20 mouse cellular contexts compared by ENCODE assay signal in genomic region chr4:132072156-132072555, GRCm38 (mm10). TPM values are rescaled to one million over a fixed set of nuclear protein-coding genes. Genes with fewer than 3 reads are reported as not detected.
DNase-seq lines count a peak whose midpoint lies in the region; ATAC-seq and TF ChIP-seq lines count a peak whose summit lies in the region.
"Had no signal": no experiment of that assay in that cellular context is flagged by ENCODE, and none has a peak within 500 bp of the region (broad histone marks: within the 10 kb centered on the region; RNA-seq: fewer than 3 reads in every experiment).

No protein-coding gene starts in this region.

- WGBS in heart, embryonic 13.5 days, result 75% methylated on average over 3 of the region's 3 CpGs
- WGBS in liver, adult 2 months, result 37% methylated on average over 3 of the region's 3 CpGs
- WGBS in liver, embryonic 15.5 days (ENCODE audit: insufficient replicate concordance), result 76% methylated on average over 3 of the region's 3 CpGs

- ATAC-seq in heart, embryonic 13.5 days (ENCODE audit: extremely low read depth, insufficient number of reproducible peaks, low FRiP score, low TSS enrichment), result no peak
- ATAC-seq in liver, embryonic 15.5 days (ENCODE audit: insufficient read depth), result no peak
- ATAC-seq: forebrain, embryonic 15.5 days; intestine, embryonic 15.5 days had no signal

- peak overlapping the region; percentile 90 for H3K9ac ChIP-seq in heart, embryonic 13.5 days
- no peak overlapping the region for H3K9ac ChIP-seq in liver, adult 2 months (ENCODE audit: low read depth, low read length)
- peak overlapping the region; percentile 98 for H3K9ac ChIP-seq in liver, embryonic 15.5 days
- H3K9ac ChIP-seq: forebrain, embryonic 15.5 days; hindbrain, embryonic 15.5 days; intestine, embryonic 15.5 days; neural tube, embryonic 15.5 days had no signal

- H3K36me3 ChIP-seq in heart, embryonic 13.5 days, result peaks cover 9% of the 10 kb centered on the region
- H3K36me3 ChIP-seq in liver, adult 2 months (ENCODE audit: control insufficient read depth, insufficient read depth, low read length), result peaks cover 2% of the 10 kb centered on the region; the same call in 1 of the 2 replicates
- H3K36me3 ChIP-seq in liver, embryonic 15.5 days (replicated peaks), result peaks cover 60% of the 10 kb centered on the region
- H3K36me3 ChIP-seq: forebrain, embryonic 15.5 days; hindbrain, embryonic 15.5 days; intestine, embryonic 15.5 days; neural tube, embryonic 15.5 days had no signal

- H3K4me1 ChIP-seq in heart, embryonic 13.5 days, result peaks cover 82% of the 10 kb centered on the region
- peaks cover 40% of the 10 kb centered on the region for H3K4me1 ChIP-seq in liver, adult 2 months (ENCODE audit: control insufficient read depth, insufficient read depth, low read length)
- peaks cover 83% of the 10 kb centered on the region for H3K4me1 ChIP-seq in liver, embryonic 15.5 days (replicated peaks)

- TF ChIP-seq CTCF in liver, adult 2 months (IDR thresholded peaks at IDR 0.05; ENCODE audit: low read depth, low read length), result no peak

- no peaks in the 10 kb centered on the region for H3K9me3 ChIP-seq in heart, embryonic 13.5 days
- H3K9me3 ChIP-seq in liver, embryonic 15.5 days (replicated peaks), result no peaks in the 10 kb centered on the region
- H3K9me3 ChIP-seq: forebrain, embryonic 15.5 days; hindbrain, embryonic 15.5 days; intestine, embryonic 15.5 days; neural tube, embryonic 15.5 days had no signal

- H3K4me2 ChIP-seq in heart, embryonic 13.5 days, result peak overlapping the region; percentile 88
- peak overlapping the region; percentile 86 for H3K4me2 ChIP-seq in liver, embryonic 15.5 days
- H3K4me2 ChIP-seq: forebrain, embryonic 15.5 days; hindbrain, embryonic 15.5 days; intestine, embryonic 15.5 days; neural tube, embryonic 15.5 days had no signal

- intact Hi-C loops in heart, postnatal 10 days (cut with DNase I), result no loop called here

- peaks cover 39% of the 10 kb centered on the region; the same call in 1 of the 2 replicates for H3K79me2 ChIP-seq in liver, adult 2 months (ENCODE audit: control insufficient read depth, insufficient read depth, low read length)

- H3K27me3 ChIP-seq in heart, embryonic 13.5 days (replicated peaks), result no peaks in the 10 kb centered on the region
- no peaks in the 10 kb centered on the region for H3K27me3 ChIP-seq in liver, adult 2 months (ENCODE audit: control insufficient read depth, insufficient read depth, low read length)
- no peaks in the 10 kb centered on the region for H3K27me3 ChIP-seq in liver, embryonic 15.5 days
- H3K27me3 ChIP-seq: intestine, embryonic 15.5 days had no signal

- DNase-seq in cerebellum, adult 11-12 months, result peak; percentile 12
- no peak for DNase-seq in cerebellum, adult 8-10 months
- no peak for DNase-seq in heart, postnatal 10 days
- DNase-seq in liver, adult 2 months (ENCODE audit: extremely low read depth, low read depth, low spot score), result peak; percentile 33
- DNase-seq in liver, result no peak
- no peak for DNase-seq in frontal cortex, postnatal 25 days (ENCODE audit: low spot score in 2 of 2)
- DNase-seq: layer of hippocampus, postnatal 36 days; lung, adult 2 months; lung, postnatal 14 days; right cerebral cortex, adult 18-20 months; right cerebral cortex, postnatal 4 days; thymus, postnatal 36 days had no signal

- no peak overlapping the region for H3K27ac ChIP-seq in heart, embryonic 13.5 days (replicated peaks)
- no peak overlapping the region; the same call in 1 of the 2 replicates for H3K27ac ChIP-seq in liver, adult 2 months (replicated peaks; ENCODE audit: insufficient read depth, low read depth, low read length)
- peak overlapping the region; percentile 94 for H3K27ac ChIP-seq in liver, embryonic 15.5 days (replicated peaks)
- H3K27ac ChIP-seq: forebrain, embryonic 15.5 days; hindbrain, embryonic 15.5 days; intestine, embryonic 15.5 days; neural tube, embryonic 15.5 days had no signal

- peak overlapping the region; percentile 66 for H3K4me3 ChIP-seq in heart, embryonic 13.5 days
- no peak overlapping the region for H3K4me3 ChIP-seq in liver, adult 2 months (ENCODE audit: insufficient read depth, low read depth, low read length)
- peak overlapping the region; percentile 94 for H3K4me3 ChIP-seq in liver, embryonic 15.5 days (replicated peaks)
- H3K4me3 ChIP-seq: forebrain, embryonic 15.5 days; hindbrain, embryonic 15.5 days; intestine, embryonic 15.5 days; neural tube, embryonic 15.5 days had no signal

- TF ChIP-seq POLR2A in liver, adult 2 months (IDR thresholded peaks at IDR 0.05; ENCODE audit: extremely low read depth, insufficient read depth, low read length), result no peak

RNA-seq across cellular contexts. Expression of gene Gm10300, which starts 2.3 kb away (rescaled TPM):
- 0.08 and 0.13 TPM in 2 replicates for polyA plus RNA-seq in heart, embryonic 13.5 days (2015; fragmentation: Nextera tagmentation; extraction: Ambion mirVana)
- under 1 TPM in 1 of 2 experiments, not detected in 1; 0.10 TPM for total RNA-seq in heart, postnatal 10 days (2021)
- total RNA-seq in liver, adult 2 months (2014; rRNA removed), result 0.09 and 0.20 TPM in 2 replicates
- polyA plus RNA-seq in liver, adult 2 months (2012; rRNA removed), result 0.04 and 0.13 TPM in 2 replicates
- polyA plus RNA-seq in liver, embryonic 15.5 days (2015; fragmentation: Nextera tagmentation; extraction: Ambion mirVana), result 0.43 and 0.46 TPM in 2 replicates
- total RNA-seq: gastrocnemius, postnatal 36 days; layer of hippocampus, postnatal 36 days had no signal
- polyA plus RNA-seq: forebrain, embryonic 15.5 days; hindbrain, embryonic 15.5 days; limb, embryonic 11.5 days; neural tube, embryonic 15.5 days had no signal

RNA-seq across cellular contexts. Expression of gene Epb41, which starts 3.0 kb away (rescaled TPM):
- 58.5 and 76.5 TPM in 2 replicates for polyA plus RNA-seq in heart, embryonic 13.5 days (2015; fragmentation: Nextera tagmentation; extraction: Ambion mirVana)
- 100 to 1,000 TPM in 1 of 2 experiments, 10 to 100 TPM in 1; 86.0 to 131 TPM for total RNA-seq in heart, postnatal 10 days (2021)
- total RNA-seq in liver, adult 2 months (2014; rRNA removed), result 46.8 and 48.0 TPM in 2 replicates
- polyA plus RNA-seq in liver, adult 2 months (2012; rRNA removed), result 29.6 and 40.7 TPM in 2 replicates
- 181 and 204 TPM in 2 replicates for polyA plus RNA-seq in liver, embryonic 15.5 days (2015; fragmentation: Nextera tagmentation; extraction: Ambion mirVana)

Comparison
In these comparisons a context has a peak if more than half of its experiments do, and no peak if none do; other contexts are left out.
1. DNase-seq: peak in cerebellum, adult 11-12 months (single experiment) and liver, adult 2 months (single experiment); none in cerebellum, adult 8-10 months (single experiment), heart, postnatal 10 days (0 of 2), liver (single experiment) and frontal cortex, postnatal 25 days (0 of 2).